Mouse (Mus musculus) kidney, postnatal 0 days (tissue): ENCODE measurements at regions not wholly inside any gene's neighbourhood (a gene's known extent, or its start where the extent isn't known, plus 50 kb on each side); places are given as distances from the start of the nearest gene placed in this dataset.
"Not testable (repeated sequence)": the region's sequence is repeated elsewhere in the genome, so short reads cannot be mapped to it uniquely, and the experiment has no call there.

Experiments used
- ATAC-seq: fragments of 200-750 bp; cut with Nextera tagmentation; replicated peaks from 2 replicates; pipeline ENCODE4 v1.8.0; 2017; ENCODE audit warnings: low read depth, moderate number of reproducible peaks, moderate TSS enrichment, moderate library complexity; ENCODE audit not compliant: low FRiP score
- DNase-seq: peaks from one replicate; pipeline ENCODE4 v3.0.0-alpha.2; 2016; ENCODE audit warnings: low spot score
- H3K27ac ChIP-seq: fragments of 300-500 bp; sonication (generic); 2 replicates; pipeline ENCODE4 v1.5.1; 2014; ENCODE audit warnings: mild to moderate bottlenecking
- H3K27me3 ChIP-seq: fragments of 300-500 bp; sonication (generic); 2 replicates; pipeline ENCODE4 v1.6.1; 2014; ENCODE audit warnings: low read length, mixed read lengths; ENCODE audit not compliant: insufficient read depth
- H3K36me3 ChIP-seq: fragments of 300-500 bp; sonication (generic); 2 replicates; pipeline ENCODE4 v1.6.1; 2014; ENCODE audit warnings: low read length, mixed read lengths; ENCODE audit not compliant: insufficient read depth
- H3K4me1 ChIP-seq: fragments of 300-500 bp; sonication (generic); replicated peaks from 2 replicates; pipeline ENCODE4 v1.6.1; 2014; ENCODE audit warnings: antibody characterized with exemption, low read length, mixed read lengths; ENCODE audit not compliant: insufficient read depth
- H3K4me2 ChIP-seq: fragments of 300-500 bp; sonication (generic); 2 replicates; pipeline ENCODE4 v1.6.1; 2014; ENCODE audit warnings: mild to moderate bottlenecking, low read length, moderate library complexity, mixed read lengths
- H3K4me3 ChIP-seq: fragments of 300-500 bp; sonication (generic); replicated peaks from 2 replicates; pipeline ENCODE4 v1.5.1; 2014; ENCODE audit warnings: low read depth, low read length
- H3K9ac ChIP-seq: fragments of 300-500 bp; sonication (generic); 2 replicates; pipeline ENCODE4 v1.6.1; 2014; ENCODE audit warnings: low read depth, low read length
- H3K9me3 ChIP-seq: fragments of 300-500 bp; sonication (generic); replicated peaks from 2 replicates; pipeline ENCODE4 v1.6.1; 2016; ENCODE audit warnings: low read length, inconsistent platforms, mixed read lengths
- CTCF ChIP-seq: IDR thresholded peaks from 2 replicates; pipeline ENCODE4 v1.5.1; 2016; ENCODE audit warnings: antibody characterized with exemption, low read depth, mild to moderate bottlenecking, moderate library complexity
- WGBS: fragments of 180-500 bp; shearing (Covaris S2); extraction: QIAGEN DNeasy Blood & Tissue Kit; methylation state at CpG from one replicate; pipeline ENCODE4 v1.1.7; 2014; 5-methylcytosine and 5-hydroxymethylcytosine counted together

DNA sequence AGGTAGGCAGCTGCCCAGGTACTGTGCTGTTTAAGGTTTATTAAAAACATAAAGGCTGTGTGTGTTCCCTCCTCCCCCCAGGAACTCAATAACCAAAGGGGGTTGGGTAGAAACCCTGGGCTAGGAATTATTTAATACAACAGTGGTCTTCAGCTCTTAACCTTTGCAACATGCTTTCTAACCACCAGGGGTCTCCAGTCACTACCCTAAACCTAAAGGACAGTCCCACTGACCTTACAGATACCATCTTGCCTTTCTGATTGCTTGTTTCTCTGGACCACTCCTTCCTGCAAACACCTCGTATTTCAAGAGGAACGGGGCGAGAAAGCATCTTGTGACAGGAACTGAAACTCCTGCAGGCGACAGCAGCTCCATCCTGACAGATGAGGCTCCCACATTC lies 104.9 kb downstream of the Kcnk1 start:
- no peak overlapping the region for H3K4me2 ChIP-seq
- ATAC-seq (no peak), DNase-seq (no peak)
- no peak overlapping the region for H3K4me3 ChIP-seq
- H3K36me3 ChIP-seq, result no peaks in the 10 kb centered on the region
- TF ChIP-seq CTCF, result peak; percentile 47
- WGBS, result 51% methylated on average over 4 of the region's 4 CpGs
- H3K4me1 ChIP-seq, result no peaks in the 10 kb centered on the region
- H3K27ac ChIP-seq, result no peak overlapping the region
- no peaks in the 10 kb centered on the region for H3K27me3 ChIP-seq
- H3K9ac ChIP-seq, result no peak overlapping the region
- no peaks in the 10 kb centered on the region for H3K9me3 ChIP-seq

DNA sequence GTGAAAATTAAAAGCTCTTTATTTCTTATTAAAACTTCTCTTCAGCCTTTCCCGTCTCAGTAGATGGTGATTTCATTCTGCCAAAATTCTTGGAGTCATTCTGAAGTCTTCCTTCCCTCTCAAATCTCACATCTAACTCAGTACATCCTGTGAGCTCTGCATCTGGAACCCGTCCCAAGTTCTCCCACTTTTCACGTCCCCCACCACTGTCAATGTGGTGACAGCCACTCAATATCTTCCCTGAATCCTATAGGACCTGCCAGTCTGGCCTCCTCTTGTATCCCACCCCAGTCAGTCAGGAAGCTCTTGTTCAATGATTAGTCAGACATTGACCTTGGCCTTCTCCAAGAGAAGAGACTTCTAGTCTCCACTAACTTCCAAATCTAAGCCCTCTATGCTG lies 110.1 kb downstream of the Kcnk1 start:
- Histone ChIP-seq H3K4me1 (no peaks in the 10 kb centered on the region), H3K27ac (no peak overlapping the region), H3K9ac (no peak overlapping the region), H3K4me2 (no peak overlapping the region), H3K9me3 (no peaks in the 10 kb centered on the region), H3K4me3 (no peak overlapping the region), H3K36me3 (no peaks in the 10 kb centered on the region), H3K27me3 (no peaks in the 10 kb centered on the region)
- ATAC-seq (no peak), DNase-seq (no peak)
- WGBS, result 84% methylated on average over 3 of the region's 3 CpGs
- no peak for TF ChIP-seq CTCF

DNA sequence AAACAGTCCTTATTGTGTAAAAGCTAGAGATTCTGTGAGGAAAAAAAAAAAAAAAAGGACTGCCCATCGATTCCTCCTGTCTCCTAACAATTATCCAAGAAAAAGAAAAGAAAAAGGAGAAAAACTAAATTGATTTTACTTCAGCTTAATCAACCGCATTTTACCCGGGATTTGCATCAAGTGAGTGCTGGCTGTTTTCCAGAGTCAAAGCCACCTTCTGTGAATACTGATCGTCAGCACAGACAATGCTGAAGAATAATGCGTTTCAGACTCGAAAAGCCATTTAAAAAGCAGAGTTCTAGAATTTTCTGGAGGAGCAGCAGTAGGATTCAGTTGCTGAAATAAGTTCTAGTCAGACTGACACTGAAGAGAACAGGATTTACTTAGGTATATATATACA lies 131.1 kb downstream of the Kcnk1 start:
- Histone ChIP-seq H3K4me2 (no peak overlapping the region), H3K27ac (no peak overlapping the region), H3K27me3 (no peaks in the 10 kb centered on the region), H3K9me3 (no peaks in the 10 kb centered on the region), H3K9ac (no peak overlapping the region), H3K36me3 (no peaks in the 10 kb centered on the region), H3K4me3 (no peak overlapping the region), H3K4me1 (no peaks in the 10 kb centered on the region)
- no peak for TF ChIP-seq CTCF
- WGBS, result 71% methylated on average over 6 of the region's 6 CpGs
- ATAC-seq, result no peak
- no peak for DNase-seq

DNA sequence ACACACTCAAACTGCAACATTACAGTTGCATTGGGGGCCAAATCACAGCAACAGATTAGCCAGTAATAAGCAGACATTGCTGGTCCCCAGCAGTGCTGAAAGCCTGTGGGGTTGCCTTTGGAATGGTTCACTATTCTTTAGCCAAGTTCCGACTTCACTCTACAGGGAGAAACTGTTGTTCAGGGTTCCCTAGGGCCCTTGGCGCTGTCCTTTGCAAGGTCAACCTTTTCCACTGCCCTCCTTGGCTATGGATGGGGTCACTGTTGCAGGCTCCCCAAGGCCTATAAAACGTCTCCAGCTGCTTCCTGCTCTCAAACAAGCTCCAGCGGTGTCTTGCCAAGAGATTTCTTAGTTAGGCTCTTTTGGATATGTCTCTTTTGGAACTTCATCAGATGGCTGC lies 137.1 kb downstream of the Kcnk1 start:
- Histone ChIP-seq H3K36me3 (no peaks in the 10 kb centered on the region), H3K9me3 (no peaks in the 10 kb centered on the region), H3K27me3 (no peaks in the 10 kb centered on the region), H3K4me3 (no peak overlapping the region), H3K4me1 (no peaks in the 10 kb centered on the region), H3K9ac (no peak overlapping the region), H3K4me2 (no peak overlapping the region), H3K27ac (no peak overlapping the region)
- 52% methylated on average over 4 of the region's 4 CpGs for WGBS
- DNase-seq, result peak; percentile 33
- no peak for ATAC-seq
- TF ChIP-seq CTCF, result no peak

DNA sequence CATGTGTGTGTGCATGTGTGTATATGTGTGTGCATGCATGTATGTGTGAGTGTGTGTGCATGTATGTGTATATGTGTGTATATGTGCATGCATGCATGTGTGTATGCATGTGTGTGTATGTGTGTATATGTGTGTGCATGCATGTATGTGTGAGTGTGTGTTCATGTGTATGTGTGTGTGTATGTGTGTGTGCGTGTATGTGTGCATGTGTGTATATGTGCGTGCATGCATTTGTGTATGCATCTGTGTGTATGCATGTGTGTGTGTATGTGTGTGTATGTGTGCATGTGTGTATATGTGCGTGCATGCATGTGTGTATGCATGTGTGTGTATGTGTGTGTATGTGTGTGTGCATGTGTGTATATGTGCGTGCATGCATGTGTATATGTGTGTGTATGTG lies 137.9 kb downstream of the Kcnk1 start:
- WGBS, result 97% methylated on average over 4 of the region's 4 CpGs

DNA sequence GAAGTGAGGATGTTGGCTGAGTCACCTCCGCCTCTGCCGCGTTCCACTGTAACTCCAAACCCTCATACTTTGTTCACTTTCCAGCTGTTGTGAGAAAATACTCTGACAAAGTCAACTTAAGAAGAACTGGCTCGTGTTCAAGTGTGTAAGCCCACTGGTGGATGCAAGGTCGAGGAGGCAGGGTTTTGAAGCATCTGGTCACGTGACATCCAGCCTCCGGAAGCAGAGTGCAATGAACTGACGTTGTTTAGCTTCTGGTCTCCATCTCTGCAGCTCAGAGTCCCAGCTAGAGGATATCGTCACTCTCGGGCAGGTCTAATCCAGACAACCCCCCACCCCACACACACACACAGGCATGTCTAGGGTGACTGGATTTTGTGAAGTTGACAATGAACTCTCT lies 140.1 kb downstream of the Kcnk1 start:
- H3K9me3 ChIP-seq, result no peaks in the 10 kb centered on the region
- no peak overlapping the region for H3K4me2 ChIP-seq
- H3K9ac ChIP-seq, result no peak overlapping the region
- no peaks in the 10 kb centered on the region for H3K36me3 ChIP-seq
- no peak for TF ChIP-seq CTCF
- no peak overlapping the region for H3K4me3 ChIP-seq
- H3K27ac ChIP-seq, result no peak overlapping the region
- ATAC-seq, result no peak
- 57% methylated on average over 10 of the region's 10 CpGs for WGBS
- DNase-seq, result peak; percentile 19
- H3K27me3 ChIP-seq, result peaks cover 14% of the 10 kb centered on the region; the same call in 1 of the 2 replicates
- H3K4me1 ChIP-seq, result peaks cover 13% of the 10 kb centered on the region

More for the DNA sequence above, 137.9 kb downstream of the Kcnk1 start:
- DNase-seq, H3K36me3 ChIP-seq, H3K9me3 ChIP-seq, H3K27ac ChIP-seq, H3K9ac ChIP-seq, ATAC-seq, H3K4me3 ChIP-seq, H3K27me3 ChIP-seq, H3K4me1 ChIP-seq, H3K4me2 ChIP-seq: not testable (repeated sequence)

DNA sequence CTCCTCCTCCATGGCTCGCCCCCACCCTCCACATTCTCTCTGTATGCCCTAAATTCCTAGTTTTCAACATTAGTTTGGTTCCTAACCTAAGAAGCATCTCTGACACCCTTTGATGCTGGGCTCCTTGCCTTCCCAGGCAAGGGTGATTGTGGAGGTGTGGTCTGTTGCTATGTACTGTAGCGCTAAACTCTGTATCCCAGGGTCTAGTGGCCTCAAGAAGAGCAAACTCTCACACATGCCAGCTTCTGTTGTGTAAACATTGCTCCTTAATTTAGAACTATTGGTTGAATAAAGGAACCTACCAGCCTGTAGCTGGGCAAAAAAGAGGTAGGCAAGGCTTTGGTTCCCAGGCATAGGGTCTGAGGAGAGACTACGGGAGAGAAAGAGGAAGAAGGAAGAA lies 140.6 kb downstream of the Kcnk1 start:
- DNase-seq (no peak), ATAC-seq (no peak)
- Histone ChIP-seq H3K36me3 (no peaks in the 10 kb centered on the region), H3K4me2 (no peak overlapping the region), H3K27me3 (peaks cover 16% of the 10 kb centered on the region; the same call in 1 of the 2 replicates), H3K27ac (no peak overlapping the region), H3K4me1 (peaks cover 13% of the 10 kb centered on the region), H3K4me3 (no peak overlapping the region), H3K9ac (no peak overlapping the region), H3K9me3 (no peaks in the 10 kb centered on the region)
- 84% methylated on average over 3 of the region's 3 CpGs for WGBS
- TF ChIP-seq CTCF, result no peak
